Mouse (Mus musculus): ENCODE results near the gene Gcgr. TPM values are rescaled to one million over a fixed set of nuclear protein-coding genes. Genes with fewer than 3 reads are reported as not detected.
"Not testable (repeated sequence)": the region's sequence is repeated elsewhere in the genome, so short reads cannot be mapped to it uniquely, and the experiment has no call there.

The Gcgr gene
- polyA plus RNA-seq, 1 experiment from 2014 or later = not detected

GRCm38 (mm10) chr11:120549986-120550809, 19.7 kb downstream of the Gcgr start:
- DNase-seq (ENCODE audit: low spot score, missing footprints) (no peak), ATAC-seq (ENCODE audit: low FRiP score) (0 out of 2 replicates have a peak, but pooled peaks have one; percentile 31)

GRCm38 (mm10) chr11:120550810-120551440, 20.4 kb downstream of the Gcgr start, which contains the start of gene Ppp1r27:
Gene Ppp1r27 (minus strand): TSS chr11:120551132.
- peak within 1 kb of the TSS; percentile 90 for H3K4me2 ChIP-seq
- WGBS = 94% methylated on average over 28 of the region's 28 CpGs
- H3K36me3 ChIP-seq (ENCODE audit: control insufficient read depth, insufficient read depth, low read length) = no peaks in the 10 kb centered on the region
- H3K4me3 ChIP-seq (ENCODE audit: low read depth, low read length) = peak within 1 kb of the TSS; percentile 98
- no peak within 1 kb of the TSS for H3K27ac ChIP-seq (ENCODE audit: low read depth, low read length)
- no peak for DNase-seq (ENCODE audit: low spot score, missing footprints)
- H3K4me1 ChIP-seq (ENCODE audit: control insufficient read depth, insufficient read depth, low read length) = peaks cover 16% of the 10 kb centered on the region
- H3K9ac ChIP-seq (ENCODE audit: low read length) = peak within 1 kb of the TSS; percentile 94
- ATAC-seq (ENCODE audit: low FRiP score) = no peak
- no peaks in the 10 kb centered on the region for H3K27me3 ChIP-seq (ENCODE audit: control insufficient read depth, insufficient read depth, low read length)
- H3K9me3 ChIP-seq (ENCODE audit: control insufficient read depth, low read length) = no peaks in the 10 kb centered on the region

More at GRCm38 (mm10) chr11:120549986-120550809, 19.7 kb downstream of the Gcgr start:
- Histone ChIP-seq H3K4me3 (ENCODE audit: low read depth, low read length) (peak overlapping the region; percentile 98), H3K4me2 (peak overlapping the region; percentile 90), H3K4me1 (ENCODE audit: control insufficient read depth, insufficient read depth, low read length) (peaks cover 16% of the 10 kb centered on the region), H3K27me3 (ENCODE audit: control insufficient read depth, insufficient read depth, low read length) (no peaks in the 10 kb centered on the region), H3K27ac (ENCODE audit: low read depth, low read length) (no peak overlapping the region), H3K9ac (ENCODE audit: low read length) (peak overlapping the region; percentile 94), H3K9me3 (ENCODE audit: control insufficient read depth, low read length) (no peaks in the 10 kb centered on the region), H3K36me3 (ENCODE audit: control insufficient read depth, insufficient read depth, low read length) (no peaks in the 10 kb centered on the region)
- WGBS = 78% methylated on average over 11 of the region's 11 CpGs

- 77% methylated on average over 5 of the region's 5 CpGs for WGBS
- Histone ChIP-seq H3K9me3 (ENCODE audit: control insufficient read depth, low read length) (no peaks in the 10 kb centered on the region), H3K36me3 (ENCODE audit: control insufficient read depth, insufficient read depth, low read length) (no peaks in the 10 kb centered on the region), H3K4me1 (ENCODE audit: control insufficient read depth, insufficient read depth, low read length) (peaks cover 16% of the 10 kb centered on the region), H3K9ac (ENCODE audit: low read length) (no peak overlapping the region), H3K27ac (ENCODE audit: low read depth, low read length) (no peak overlapping the region), H3K27me3 (ENCODE audit: control insufficient read depth, insufficient read depth, low read length) (no peaks in the 10 kb centered on the region), H3K4me3 (ENCODE audit: low read depth, low read length) (no peak overlapping the region), H3K4me2 (no peak overlapping the region)
- no peak for ATAC-seq (ENCODE audit: low FRiP score)
- DNase-seq (ENCODE audit: low spot score, missing footprints) = no peak
Measured at GRCm38 (mm10) chr11:120552736-120553135, 22.2 kb downstream of the Gcgr start.

- ATAC-seq (ENCODE audit: low FRiP score) = no peak
- Histone ChIP-seq H3K27ac (ENCODE audit: low read depth, low read length) (no peak overlapping the region), H3K4me2 (no peak overlapping the region), H3K9me3 (ENCODE audit: control insufficient read depth, low read length) (no peaks in the 10 kb centered on the region), H3K4me1 (ENCODE audit: control insufficient read depth, insufficient read depth, low read length) (peaks cover 4% of the 10 kb centered on the region), H3K27me3 (ENCODE audit: control insufficient read depth, insufficient read depth, low read length) (no peaks in the 10 kb centered on the region), H3K36me3 (ENCODE audit: control insufficient read depth, insufficient read depth, low read length) (peaks cover under 1% of the 10 kb centered on the region; the same call in 1 of the 2 replicates), H3K9ac (ENCODE audit: low read length) (no peak overlapping the region), H3K4me3 (ENCODE audit: low read depth, low read length) (no peak overlapping the region)
- DNase-seq (ENCODE audit: low spot score, missing footprints) = no peak
- 83% methylated on average over 7 of the region's 7 CpGs for WGBS
Measured at GRCm38 (mm10) chr11:120554834-120555233, 24.3 kb downstream of the Gcgr start.

- DNase-seq (ENCODE audit: low spot score, missing footprints) (no peak), ATAC-seq (ENCODE audit: low FRiP score) (no peak)
- 80% methylated on average over 2 of the region's 2 CpGs for WGBS
- Histone ChIP-seq H3K9ac (ENCODE audit: low read length) (no peak overlapping the region), H3K4me3 (ENCODE audit: low read depth, low read length) (no peak overlapping the region), H3K4me2 (no peak overlapping the region), H3K9me3 (ENCODE audit: control insufficient read depth, low read length) (no peaks in the 10 kb centered on the region), H3K27me3 (ENCODE audit: control insufficient read depth, insufficient read depth, low read length) (no peaks in the 10 kb centered on the region), H3K27ac (ENCODE audit: low read depth, low read length) (no peak overlapping the region), H3K36me3 (ENCODE audit: control insufficient read depth, insufficient read depth, low read length) (peaks cover 4% of the 10 kb centered on the region), H3K4me1 (ENCODE audit: control insufficient read depth, insufficient read depth, low read length) (no peaks in the 10 kb centered on the region)
Measured at GRCm38 (mm10) chr11:120555260-120555659, 24.8 kb downstream of the Gcgr start.

GRCm38 (mm10) chr11:120558843-120559242, 28.3 kb downstream of the Gcgr start:
- not testable (repeated sequence) for DNase-seq (ENCODE audit: low spot score, missing footprints); H3K4me2 ChIP-seq; H3K27ac ChIP-seq (ENCODE audit: low read depth, low read length); H3K27me3 ChIP-seq (ENCODE audit: control insufficient read depth, insufficient read depth, low read length); H3K4me3 ChIP-seq (ENCODE audit: low read depth, low read length); H3K4me1 ChIP-seq (ENCODE audit: control insufficient read depth, insufficient read depth, low read length); ATAC-seq (ENCODE audit: low FRiP score); H3K9ac ChIP-seq (ENCODE audit: low read length); H3K9me3 ChIP-seq (ENCODE audit: control insufficient read depth, low read length)
- H3K36me3 ChIP-seq (ENCODE audit: control insufficient read depth, insufficient read depth, low read length) = peaks cover 34% of the 10 kb centered on the region
- WGBS = 91% methylated on average over 6 of the region's 6 CpGs

GRCm38 (mm10) chr11:120560952-120561728, 30.6 kb downstream of the Gcgr start:
- WGBS = 93% methylated on average over 13 of the region's 13 CpGs
- Histone ChIP-seq H3K9ac (ENCODE audit: low read length) (no peak overlapping the region), H3K27me3 (ENCODE audit: control insufficient read depth, insufficient read depth, low read length) (no peaks in the 10 kb centered on the region), H3K36me3 (ENCODE audit: control insufficient read depth, insufficient read depth, low read length) (peaks cover 40% of the 10 kb centered on the region), H3K27ac (ENCODE audit: low read depth, low read length) (no peak overlapping the region), H3K4me2 (no peak overlapping the region), H3K9me3 (ENCODE audit: control insufficient read depth, low read length) (no peaks in the 10 kb centered on the region), H3K4me1 (ENCODE audit: control insufficient read depth, insufficient read depth, low read length) (no peaks in the 10 kb centered on the region), H3K4me3 (ENCODE audit: low read depth, low read length) (no peak overlapping the region)
- no peak for ATAC-seq (ENCODE audit: low FRiP score)
- no peak for DNase-seq (ENCODE audit: low spot score, missing footprints)

GRCm38 (mm10) chr11:120562949-120563348, 32.5 kb downstream of the Gcgr start:
- DNase-seq (ENCODE audit: low spot score, missing footprints) = no peak
- no peaks in the 10 kb centered on the region for H3K27me3 ChIP-seq (ENCODE audit: control insufficient read depth, insufficient read depth, low read length)
- no peaks in the 10 kb centered on the region for H3K9me3 ChIP-seq (ENCODE audit: control insufficient read depth, low read length)
- 94% methylated on average over 13 of the region's 13 CpGs for WGBS
- ATAC-seq (ENCODE audit: low FRiP score) = no peak
- H3K9ac ChIP-seq (ENCODE audit: low read length) = no peak overlapping the region
- no peak overlapping the region for H3K4me3 ChIP-seq (ENCODE audit: low read depth, low read length)
- H3K4me1 ChIP-seq (ENCODE audit: control insufficient read depth, insufficient read depth, low read length) = no peaks in the 10 kb centered on the region
- H3K4me2 ChIP-seq = no peak overlapping the region
- peaks cover 50% of the 10 kb centered on the region for H3K36me3 ChIP-seq (ENCODE audit: control insufficient read depth, insufficient read depth, low read length)
- H3K27ac ChIP-seq (ENCODE audit: low read depth, low read length) = no peak overlapping the region

All from midbrain, embryonic 11.5 days (tissue).